Mouse (Mus musculus): ENCODE measurements around the gene Crygc. TPM values are rescaled to one million over a fixed set of nuclear protein-coding genes. Genes with fewer than 3 reads are reported as not detected.

Gene Crygc
- total RNA-seq (2014; fragmentation: Nextera tagmentation) = not detected in 2 replicates
- total RNA-seq (2017) = not detected in 2 replicates
- not detected in 2 replicates for polyA plus RNA-seq (2012)

- TF ChIP-seq GATA2 (IDR thresholded peaks at IDR 0.05; ENCODE audit: borderline replicate concordance, low read depth, low read length) (no peak), POLR2AphosphoS5 (IDR thresholded peaks at IDR 0.05; ENCODE audit: insufficient replicate concordance, low read depth, low read length) (no peak), GATA1 (IDR thresholded peaks at IDR 0.05; ENCODE audit: borderline replicate concordance, low read length) (no peak), TAL1 (conservative IDR thresholded peaks at IDR 0.05; ENCODE audit: low read depth, low read length) (no peak), CTCF (IDR thresholded peaks at IDR 0.05; ENCODE audit: low read depth, low read length) (no peak)
- no peaks in the 10 kb centered on the region; the same call in 1 of the 2 replicates for H3K4me1 ChIP-seq (ENCODE audit: insufficient read depth, low read depth, low read length)
- H3K27me3 ChIP-seq (ENCODE audit: insufficient read depth, low read length) = peaks cover 3% of the 10 kb centered on the region; the same call in 1 of the 2 replicates
- no peaks in the 10 kb centered on the region for H3K36me3 ChIP-seq (replicated peaks)
- ATAC-seq (ENCODE audit: extremely low read depth, insufficient number of reproducible peaks, low FRiP score, poor library complexity, severe bottlenecking) (no peak), DNase-seq (ENCODE audit: low spot score) (no peak)
- no peaks in the 10 kb centered on the region for H3K9me3 ChIP-seq (replicated peaks)
- no peak within 1 kb of the TSS for H3K4me3 ChIP-seq (ENCODE audit: low read depth, low read length)
Measured at GRCm38 (mm10) chr1:65073589-65073988, at the start of gene Crygc. Gene Crygc, minus strand, starts transcription at chr1:65073689.

- Histone ChIP-seq H3K36me3 (replicated peaks) (no peaks in the 10 kb centered on the region), H3K27me3 (ENCODE audit: insufficient read depth, low read length) (peaks cover 2% of the 10 kb centered on the region; the same call in 1 of the 2 replicates), H3K4me1 (ENCODE audit: insufficient read depth, low read depth, low read length) (no peaks in the 10 kb centered on the region), H3K4me3 (ENCODE audit: low read depth, low read length) (no peak within 1 kb of the TSS), H3K9me3 (replicated peaks) (no peaks in the 10 kb centered on the region)
- ATAC-seq (ENCODE audit: extremely low read depth, insufficient number of reproducible peaks, low FRiP score, poor library complexity, severe bottlenecking) (no peak), DNase-seq (ENCODE audit: low spot score) (no peak)
- TF ChIP-seq GATA2 (IDR thresholded peaks at IDR 0.05; ENCODE audit: borderline replicate concordance, low read depth, low read length) (no peak), TAL1 (conservative IDR thresholded peaks at IDR 0.05; ENCODE audit: low read depth, low read length) (no peak), GATA1 (IDR thresholded peaks at IDR 0.05; ENCODE audit: borderline replicate concordance, low read length) (no peak), POLR2AphosphoS5 (IDR thresholded peaks at IDR 0.05; ENCODE audit: insufficient replicate concordance, low read depth, low read length) (no peak), CTCF (IDR thresholded peaks at IDR 0.05; ENCODE audit: low read depth, low read length) (no peak)
Measured at GRCm38 (mm10) chr1:65122574-65123372, 49.3 kb upstream of the Crygc start, which contains the start of gene D630023F18Rik. Gene D630023F18Rik, minus strand, starts transcription at chr1:65123214.

GRCm38 (mm10) chr1:65119438-65119837 is 45.9 kb upstream of the Crygc start, which contains the start of gene Gm28845:
Gene Gm28845, minus strand, starts transcription at chr1:65119558.
- ATAC-seq (ENCODE audit: extremely low read depth, insufficient number of reproducible peaks, low FRiP score, poor library complexity, severe bottlenecking) = no peak
- TF ChIP-seq GATA1 (IDR thresholded peaks at IDR 0.05; ENCODE audit: borderline replicate concordance, low read length) (no peak), POLR2AphosphoS5 (IDR thresholded peaks at IDR 0.05; ENCODE audit: insufficient replicate concordance, low read depth, low read length) (no peak), GATA2 (IDR thresholded peaks at IDR 0.05; ENCODE audit: borderline replicate concordance, low read depth, low read length) (no peak), CTCF (IDR thresholded peaks at IDR 0.05; ENCODE audit: low read depth, low read length) (no peak), TAL1 (conservative IDR thresholded peaks at IDR 0.05; ENCODE audit: low read depth, low read length) (no peak)
- H3K4me1 ChIP-seq (ENCODE audit: insufficient read depth, low read depth, low read length) = no peaks in the 10 kb centered on the region
- H3K4me3 ChIP-seq (ENCODE audit: low read depth, low read length) = no peak within 1 kb of the TSS
- no peaks in the 10 kb centered on the region for H3K9me3 ChIP-seq (replicated peaks)
- H3K36me3 ChIP-seq (replicated peaks) = no peaks in the 10 kb centered on the region
- H3K27me3 ChIP-seq (ENCODE audit: insufficient read depth, low read length) = peaks cover 2% of the 10 kb centered on the region; the same call in 1 of the 2 replicates
- DNase-seq (ENCODE audit: low spot score) = no peak

- DNase-seq (ENCODE audit: low spot score) (no peak), ATAC-seq (ENCODE audit: extremely low read depth, insufficient number of reproducible peaks, low FRiP score, poor library complexity, severe bottlenecking) (no peak)
- H3K4me3 ChIP-seq (ENCODE audit: low read depth, low read length) = no peak overlapping the region
- no peak for TF ChIP-seq TAL1 (conservative IDR thresholded peaks at IDR 0.05; ENCODE audit: low read depth, low read length)
- no peak for TF ChIP-seq GATA1 (IDR thresholded peaks at IDR 0.05; ENCODE audit: borderline replicate concordance, low read length)
- no peak for TF ChIP-seq GATA2 (IDR thresholded peaks at IDR 0.05; ENCODE audit: borderline replicate concordance, low read depth, low read length)
- no peak for TF ChIP-seq CTCF (IDR thresholded peaks at IDR 0.05; ENCODE audit: low read depth, low read length)
- TF ChIP-seq POLR2AphosphoS5 (IDR thresholded peaks at IDR 0.05; ENCODE audit: insufficient replicate concordance, low read depth, low read length) = no peak
- no peaks in the 10 kb centered on the region for H3K9me3 ChIP-seq (replicated peaks)
- peaks cover 2% of the 10 kb centered on the region; the same call in 1 of the 2 replicates for H3K27me3 ChIP-seq (ENCODE audit: insufficient read depth, low read length)
- H3K4me1 ChIP-seq (ENCODE audit: insufficient read depth, low read depth, low read length) = peaks cover 3% of the 10 kb centered on the region; the same call in 1 of the 2 replicates
- no peaks in the 10 kb centered on the region for H3K36me3 ChIP-seq (replicated peaks)
Measured at GRCm38 (mm10) chr1:65118150-65118913, 44.8 kb upstream of the Crygc start.

- Histone ChIP-seq H3K36me3 (replicated peaks) (no peaks in the 10 kb centered on the region), H3K27me3 (ENCODE audit: insufficient read depth, low read length) (peaks cover 4% of the 10 kb centered on the region; the same call in 1 of the 2 replicates), H3K4me3 (ENCODE audit: low read depth, low read length) (no peak overlapping the region), H3K4me1 (ENCODE audit: insufficient read depth, low read depth, low read length) (peaks cover 34% of the 10 kb centered on the region), H3K9me3 (replicated peaks) (no peaks in the 10 kb centered on the region)
- ATAC-seq (ENCODE audit: extremely low read depth, insufficient number of reproducible peaks, low FRiP score, poor library complexity, severe bottlenecking) (no peak), DNase-seq (ENCODE audit: low spot score) (no peak)
- TF ChIP-seq GATA2 (IDR thresholded peaks at IDR 0.05; ENCODE audit: borderline replicate concordance, low read depth, low read length) = no peak
- no peak for TF ChIP-seq POLR2AphosphoS5 (IDR thresholded peaks at IDR 0.05; ENCODE audit: insufficient replicate concordance, low read depth, low read length)
- TF ChIP-seq TAL1 (conservative IDR thresholded peaks at IDR 0.05; ENCODE audit: low read depth, low read length) = no peak
- no peak for TF ChIP-seq GATA1 (IDR thresholded peaks at IDR 0.05; ENCODE audit: borderline replicate concordance, low read length)
- no peak for TF ChIP-seq CTCF (IDR thresholded peaks at IDR 0.05; ENCODE audit: low read depth, low read length)
Measured at GRCm38 (mm10) chr1:65113536-65114172, 40.2 kb upstream of the Crygc start.

Measured in G1E (cell line).